Mouse (Mus musculus): ENCODE data around the gene Sox6.

Sox6 gene

DNA sequence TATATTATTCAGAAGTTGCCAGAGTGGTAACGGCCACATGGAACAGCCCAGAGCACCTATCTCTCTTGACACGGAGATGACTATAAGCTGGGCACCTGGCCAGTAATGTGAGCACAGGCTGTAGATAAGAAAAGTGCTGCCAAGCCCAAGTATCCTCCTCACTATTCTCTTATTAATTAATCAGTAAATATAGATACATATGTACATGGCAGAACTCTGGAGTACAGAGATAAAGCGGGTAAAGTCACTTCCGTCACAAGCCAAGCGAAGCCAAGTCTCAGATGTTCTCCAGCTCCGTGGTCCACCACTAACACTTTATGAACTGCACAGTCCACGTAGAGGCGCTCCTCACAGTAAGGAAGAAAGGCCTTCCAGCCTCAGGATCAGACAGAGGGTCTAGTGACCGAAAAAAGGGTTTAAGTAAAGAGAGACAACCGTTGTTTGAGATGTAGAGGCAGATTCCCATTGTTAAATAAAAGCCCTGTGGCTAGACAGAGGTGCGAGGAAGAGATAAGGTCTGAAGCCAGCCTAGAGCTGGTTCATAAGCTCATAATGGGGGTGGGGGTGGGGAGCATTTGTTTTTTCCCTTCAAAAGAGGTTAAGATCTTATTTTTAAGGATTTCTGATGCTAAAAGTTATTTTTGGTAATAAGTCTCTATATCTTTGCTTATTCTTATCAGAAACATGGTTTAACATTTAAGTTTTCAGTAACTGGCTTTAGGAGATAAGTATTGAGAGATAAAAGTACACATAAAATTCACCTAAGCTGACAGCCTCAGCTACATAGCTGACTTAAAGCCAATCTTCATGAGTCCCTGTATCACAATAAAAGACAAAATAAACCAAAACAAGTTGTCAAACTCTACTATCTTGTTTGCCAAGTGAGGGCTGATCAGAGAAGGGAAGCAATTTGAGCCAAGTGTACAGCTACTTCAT is 207.4 kb downstream of the Sox6 start:
- DNase-seq (ENCODE audit: low spot score in 2 of 2), result no peak

DNA sequence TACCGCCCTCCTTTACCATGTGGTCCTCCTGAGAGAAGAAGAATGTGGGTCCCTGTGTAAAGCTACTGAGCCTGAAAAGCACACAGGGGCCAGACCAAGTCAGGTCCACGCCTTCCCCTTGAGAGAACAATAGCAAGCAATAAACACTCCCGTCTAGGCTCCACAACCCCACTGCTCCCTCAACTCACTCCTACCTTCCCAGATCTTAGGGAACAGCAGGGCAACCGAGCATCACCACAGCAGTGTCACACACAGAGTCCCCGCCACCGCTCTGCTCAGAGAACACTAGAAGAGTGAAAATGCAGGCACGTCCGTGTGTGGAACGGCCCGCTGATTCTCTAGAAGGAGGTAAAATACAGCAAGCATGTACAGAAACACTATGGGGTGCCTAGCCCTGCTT is 208.2 kb downstream of the Sox6 start:
- no peak for DNase-seq (ENCODE audit: low spot score in 2 of 2)

DNA sequence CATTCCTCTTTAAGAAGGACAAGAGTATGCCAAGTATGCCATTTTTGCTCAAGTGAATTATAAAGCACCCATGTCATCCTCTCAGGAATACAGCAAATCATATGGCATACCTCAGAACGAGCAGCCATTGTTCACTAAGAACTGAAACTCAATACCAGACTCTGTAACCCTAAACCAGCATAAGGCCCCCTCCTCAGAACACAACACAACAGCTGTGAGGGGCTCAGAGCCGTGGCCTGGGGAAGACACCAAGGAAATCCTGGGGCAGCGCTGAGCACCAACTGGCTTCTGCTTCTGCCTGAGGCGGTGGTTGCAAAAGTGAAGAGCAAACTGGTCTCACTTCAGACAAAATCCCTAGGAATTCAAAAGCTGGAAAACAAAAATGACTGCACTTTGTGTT is 208.8 kb downstream of the Sox6 start:
- DNase-seq (ENCODE audit: low spot score in 2 of 2), result no peak

DNA sequence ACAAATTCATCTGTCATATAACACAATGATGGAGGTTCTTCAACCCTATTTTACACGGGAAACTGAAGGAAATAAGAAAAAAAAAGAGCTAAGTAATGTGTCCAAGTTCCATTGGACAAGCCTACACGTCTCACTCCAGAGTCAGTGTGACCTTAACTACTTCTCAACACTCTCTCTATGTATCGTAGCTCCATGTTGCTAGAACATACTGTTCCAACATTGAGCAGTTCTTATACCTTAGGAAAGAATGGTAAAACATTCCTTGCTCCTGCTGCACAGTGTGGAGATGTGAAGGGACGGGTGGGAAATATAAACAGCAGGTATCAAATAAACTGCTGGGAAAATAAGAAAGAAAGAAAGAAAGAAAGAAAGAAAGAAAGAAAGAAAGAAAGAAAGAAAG is 209.3 kb downstream of the Sox6 start:
- DNase-seq (ENCODE audit: low spot score in 2 of 2), result no peak

DNA sequence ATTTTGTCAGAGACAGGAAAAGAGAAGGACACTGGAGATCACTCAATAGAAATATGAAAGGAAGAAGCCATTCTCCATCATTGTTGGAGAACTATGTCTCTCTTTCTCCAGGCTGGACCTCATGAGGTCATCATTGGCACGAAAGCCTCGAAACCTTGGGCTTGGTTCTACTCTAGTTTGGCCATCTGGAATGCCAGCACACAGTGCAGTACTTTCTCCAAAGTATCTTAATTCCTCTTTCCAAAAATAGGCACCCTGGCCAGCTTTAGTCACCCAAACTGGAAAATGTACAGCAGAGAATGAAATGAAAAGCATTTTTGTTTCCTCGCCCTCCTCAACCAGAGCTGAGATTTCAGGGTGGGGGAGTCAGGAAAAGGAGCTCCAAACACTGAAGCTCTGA is 213.3 kb downstream of the Sox6 start:
- DNase-seq (ENCODE audit: low spot score in 2 of 2), result no peak

DNA sequence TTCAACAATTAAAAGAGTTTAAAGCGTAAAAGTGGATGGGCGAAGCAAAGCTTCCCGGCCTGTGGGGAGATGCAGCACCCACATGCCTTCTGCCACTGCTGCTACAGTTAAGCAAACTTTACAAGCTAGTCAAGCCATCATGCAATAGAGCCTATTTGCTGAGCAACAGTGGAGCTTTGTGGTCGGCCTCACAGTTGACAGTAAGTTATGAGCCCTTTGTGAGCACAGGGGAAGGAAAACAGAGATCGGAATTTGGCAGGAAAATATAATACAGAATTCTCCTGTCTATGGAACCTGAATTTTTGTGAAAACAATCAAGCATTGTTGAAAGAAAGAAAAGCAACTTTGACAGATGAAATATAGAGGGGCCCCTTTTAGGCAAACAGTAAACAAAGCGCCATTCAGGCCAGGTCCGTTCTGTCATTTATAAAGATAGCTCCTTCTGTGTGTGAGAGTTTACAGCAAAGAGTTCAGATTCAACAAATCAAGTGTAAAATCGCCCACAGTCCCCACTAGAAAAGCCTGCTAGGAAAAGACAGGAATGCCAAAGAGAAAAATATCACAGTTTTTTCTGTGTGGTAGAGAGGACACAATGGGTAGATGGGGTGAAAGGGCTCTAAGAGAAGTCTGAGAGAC is 213.9 kb downstream of the Sox6 start:
- peak in 1 of 2 experiments; percentile 10 for DNase-seq (ENCODE audit: low spot score in 2 of 2)

DNA sequence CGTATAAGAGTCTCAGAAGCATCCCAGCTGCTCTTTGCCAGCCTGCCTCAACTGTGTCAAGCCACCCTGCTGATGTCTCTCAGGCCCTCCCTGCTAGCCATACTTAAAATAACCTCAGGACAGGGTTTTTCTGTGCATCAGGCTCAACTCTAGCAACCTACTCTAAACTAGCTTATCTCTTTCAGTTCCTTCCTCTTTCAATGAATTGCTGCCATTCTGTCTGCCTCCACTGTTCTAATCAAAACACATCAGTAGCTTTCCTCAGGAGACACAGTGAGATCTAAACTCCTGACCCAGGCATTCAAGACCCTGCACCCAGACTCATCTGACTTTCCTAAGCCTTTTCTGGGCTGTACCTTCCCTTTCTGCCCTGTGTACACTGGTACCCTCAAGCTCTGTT is 219.5 kb downstream of the Sox6 start:
- no peak for DNase-seq (ENCODE audit: low spot score in 2 of 2)

DNA sequence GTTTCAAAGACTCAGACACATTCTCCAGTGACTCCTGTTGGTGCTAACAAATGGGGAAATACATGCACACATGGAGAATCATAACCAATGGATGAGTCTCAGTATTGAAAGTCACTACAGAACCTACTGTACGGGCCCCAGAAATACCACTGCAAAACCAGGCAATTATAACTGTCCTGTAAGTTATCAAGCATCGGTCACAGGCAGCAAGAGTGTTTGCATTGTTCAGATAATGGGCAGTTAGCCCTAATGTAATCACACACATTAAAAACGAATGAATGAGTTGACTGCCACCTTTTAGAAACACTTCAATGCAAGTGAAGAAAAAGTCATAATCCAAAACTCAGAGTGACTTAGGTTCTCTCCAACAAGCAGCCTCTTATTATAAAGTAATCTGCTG is 235.3 kb downstream of the Sox6 start:
- DNase-seq (ENCODE audit: low spot score in 2 of 2), result no peak

DNA sequence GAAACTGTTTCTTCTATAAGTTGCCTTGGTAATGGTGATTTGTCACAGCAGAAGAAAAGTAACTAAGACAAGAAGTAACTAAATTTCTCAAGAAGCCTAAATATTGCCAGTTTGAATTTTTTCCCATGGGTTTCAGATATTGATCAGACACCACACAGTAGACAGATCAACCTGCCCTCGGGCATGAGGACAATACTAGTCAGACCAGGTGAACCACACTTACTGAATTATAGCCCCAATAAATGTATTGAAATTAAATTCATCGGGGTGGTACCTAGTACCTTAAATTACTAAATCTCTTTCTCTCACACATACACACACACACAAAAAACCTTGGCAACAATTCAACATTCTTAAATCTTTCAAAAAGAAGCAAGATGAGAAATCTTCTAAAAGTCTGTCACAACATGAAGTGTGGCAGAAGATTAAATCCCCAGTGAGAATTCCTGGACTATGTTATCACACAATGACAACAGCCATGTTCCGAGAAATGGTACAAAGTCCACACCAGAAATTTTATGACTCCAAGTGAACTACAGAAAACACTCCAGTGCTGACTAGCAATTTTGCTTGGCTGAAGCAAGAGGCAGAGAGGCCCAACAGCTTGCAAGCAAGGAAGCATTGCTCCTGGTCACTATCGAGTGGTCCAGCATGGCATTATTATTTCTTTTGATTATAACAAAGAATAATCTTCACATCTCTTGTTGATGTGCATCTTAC is 244.3 kb downstream of the Sox6 start:
- DNase-seq (ENCODE audit: low spot score in 2 of 2), result no peak

DNA sequence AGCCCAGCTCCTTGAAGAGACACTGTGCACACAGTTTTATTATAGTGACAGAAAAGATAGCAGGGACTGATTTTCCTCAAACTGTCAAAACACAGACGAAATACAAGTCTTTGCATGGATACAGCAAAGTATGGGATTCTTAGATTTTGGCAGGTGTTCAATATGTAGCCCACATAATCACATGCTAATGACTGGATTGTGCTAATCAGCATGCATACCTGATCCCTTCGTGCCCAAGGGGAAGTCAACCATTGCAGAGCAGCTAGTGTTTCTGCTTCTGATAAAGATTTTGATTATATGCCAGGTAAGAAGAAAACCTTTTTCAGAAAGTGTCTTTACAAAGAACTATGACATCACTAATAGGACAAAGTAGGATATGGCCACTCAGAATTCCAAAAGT is 245.8 kb downstream of the Sox6 start:
- DNase-seq (ENCODE audit: low spot score in 2 of 2), result no peak

DNA sequence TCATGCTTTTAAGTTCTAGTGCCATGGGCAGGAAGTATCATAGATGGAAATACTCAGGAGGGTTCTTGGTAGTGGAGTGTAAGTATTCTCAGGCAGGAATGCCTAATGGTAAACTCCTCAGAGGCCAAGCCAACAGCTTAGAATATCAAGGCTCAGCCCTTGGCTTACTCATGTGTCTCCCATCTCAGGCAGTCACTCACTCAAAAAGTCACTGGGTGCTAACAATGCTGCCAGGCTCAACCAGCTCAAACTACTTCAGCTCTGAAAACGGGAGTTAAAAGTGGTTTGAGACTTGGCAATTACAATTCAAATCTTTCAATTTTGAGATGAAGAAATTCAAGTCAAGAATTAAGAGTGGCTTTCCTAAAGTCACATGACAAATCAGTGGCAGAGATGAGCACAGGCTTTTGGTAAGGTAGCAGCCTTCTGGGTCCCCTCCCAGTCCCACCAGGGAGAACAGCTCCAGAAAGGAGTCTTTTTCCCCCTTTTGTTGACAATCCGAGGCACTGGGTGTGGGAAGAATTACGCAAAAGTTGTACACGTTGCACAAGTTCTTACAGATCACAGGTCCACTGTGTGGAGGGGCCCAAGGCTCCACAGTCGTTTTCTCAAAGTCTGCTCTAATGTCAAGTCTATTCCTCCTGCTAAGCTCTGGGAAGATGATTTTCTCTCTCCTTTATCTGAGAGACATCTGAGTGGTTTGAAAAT is 249.3 kb downstream of the Sox6 start:
- no peak for DNase-seq (ENCODE audit: low spot score in 2 of 2)

DNA sequence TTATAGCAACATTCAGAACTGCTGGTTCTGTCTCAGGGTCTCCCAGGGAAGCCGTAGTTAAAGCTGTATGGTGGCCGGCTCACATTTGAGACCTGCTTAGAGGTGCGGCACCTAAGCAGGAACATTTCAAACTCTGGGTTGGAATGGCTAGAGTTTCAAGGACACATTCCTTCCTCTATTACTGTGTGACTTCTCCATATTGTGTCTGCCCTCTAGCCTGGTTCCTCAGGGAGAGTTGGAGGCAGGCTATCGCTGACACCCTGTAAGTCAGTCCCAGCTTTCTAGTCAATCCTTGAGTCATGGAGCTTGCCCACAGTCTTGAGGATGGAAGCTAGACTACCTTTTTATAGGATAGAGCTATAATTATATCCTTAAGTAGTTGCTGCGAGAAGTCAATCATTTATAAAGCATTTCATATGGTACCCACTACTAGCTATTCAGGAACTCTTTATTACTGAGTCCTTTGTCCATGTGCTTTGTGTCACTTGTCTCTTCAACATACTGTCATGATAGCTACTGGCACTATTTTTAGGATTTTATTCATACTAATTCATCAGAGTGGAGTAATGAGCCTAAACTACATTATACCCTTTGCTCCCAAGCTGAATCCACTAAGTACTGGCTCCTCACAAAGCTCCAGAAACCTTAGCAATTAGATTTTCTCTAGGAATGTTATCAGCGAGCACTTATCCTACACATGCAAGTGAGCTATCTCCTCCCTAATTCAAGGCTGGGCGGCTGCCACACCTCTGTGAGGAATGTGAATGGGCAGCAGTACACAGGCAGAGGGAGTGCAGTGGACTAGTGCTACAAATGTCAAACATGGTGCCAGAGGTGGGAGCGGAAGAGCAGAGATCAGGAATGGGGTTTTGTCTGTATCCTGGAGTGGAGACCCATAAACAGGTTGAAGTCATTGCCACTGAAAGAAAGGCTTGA is 254.3 kb downstream of the Sox6 start:
- no peak for DNase-seq (ENCODE audit: low spot score in 2 of 2)

DNA sequence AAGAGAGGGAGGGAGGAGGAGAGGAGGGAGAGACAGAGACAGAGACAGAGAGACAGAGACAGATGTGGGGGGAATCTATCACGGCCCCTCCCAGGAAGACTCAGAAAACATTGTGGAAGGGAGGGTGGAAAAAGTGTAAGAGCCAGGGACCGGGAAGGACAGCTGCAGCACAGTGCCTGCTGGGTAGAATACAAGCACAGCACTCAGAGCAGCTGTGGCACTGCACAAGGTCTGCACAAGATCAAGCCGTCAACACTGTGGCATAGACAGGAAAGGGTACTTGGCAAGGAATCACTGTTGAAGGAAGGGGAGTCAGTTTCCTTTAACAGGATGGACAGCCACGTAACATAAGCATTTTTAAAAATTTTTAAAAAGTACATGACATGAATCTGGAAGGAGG is 258.4 kb downstream of the Sox6 start:
- no peak for DNase-seq (ENCODE audit: low spot score in 2 of 2)

DNA sequence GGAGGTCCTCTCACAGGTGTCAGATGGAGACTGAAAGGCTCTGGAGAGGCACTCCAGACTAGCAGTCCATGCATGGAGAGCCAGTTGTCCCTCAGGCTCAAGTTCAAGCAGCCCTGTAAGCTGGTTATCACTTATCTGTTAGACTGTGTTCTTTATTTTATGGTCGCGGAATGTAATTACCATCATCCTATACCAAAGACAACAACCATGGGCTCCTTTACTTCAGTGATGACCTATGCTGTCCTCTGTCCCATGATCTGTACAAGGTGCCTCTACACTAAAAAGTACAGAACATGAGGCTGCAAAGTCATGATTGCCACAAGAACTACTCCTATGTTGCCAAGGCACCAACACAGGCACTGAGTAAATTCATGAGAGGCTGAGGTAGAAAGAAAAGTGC is 259.1 kb downstream of the Sox6 start:
- DNase-seq (ENCODE audit: low spot score in 2 of 2), result no peak

DNA sequence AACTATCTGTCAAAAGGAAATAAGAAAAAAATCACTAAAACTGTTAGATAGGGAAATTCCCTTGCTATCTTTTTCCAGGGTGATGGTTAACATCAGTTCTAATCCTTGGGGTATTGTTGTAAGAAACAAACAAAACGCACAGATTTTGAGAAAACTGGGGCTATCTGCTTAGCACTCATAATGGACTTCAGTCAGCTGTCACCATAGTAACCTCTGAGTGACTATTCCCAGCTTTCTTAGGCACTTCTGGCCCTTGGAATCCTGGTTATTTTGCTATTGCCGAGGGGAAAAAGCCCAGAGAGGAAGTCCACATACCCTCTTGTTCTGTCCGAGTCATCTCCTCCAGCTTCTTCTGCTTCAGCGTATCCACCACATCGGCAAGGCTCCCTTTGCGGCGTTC is 261.9 kb downstream of the Sox6 start:
- no peak for DNase-seq (ENCODE audit: low spot score in 2 of 2)

DNA sequence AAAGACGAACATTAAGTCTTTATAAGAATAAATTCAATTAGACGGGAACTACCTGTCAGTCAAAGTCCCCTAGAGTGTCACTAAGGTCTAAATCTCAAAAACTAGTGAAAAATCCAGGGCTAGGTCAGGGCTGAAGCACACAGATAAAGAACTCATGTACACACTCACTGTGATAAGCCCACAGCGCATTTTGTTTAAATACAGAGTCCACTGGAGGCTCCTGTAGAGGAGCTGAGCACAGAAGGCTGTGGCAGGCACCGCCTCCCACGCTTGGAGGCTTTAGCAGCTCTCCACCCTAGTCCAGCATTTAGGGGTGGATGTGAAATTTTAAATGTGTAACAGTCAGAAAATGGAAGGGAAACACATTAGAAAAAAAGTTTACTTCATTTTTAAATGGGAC is 262.3 kb downstream of the Sox6 start:
- DNase-seq (ENCODE audit: low spot score in 2 of 2), result no peak

DNA sequence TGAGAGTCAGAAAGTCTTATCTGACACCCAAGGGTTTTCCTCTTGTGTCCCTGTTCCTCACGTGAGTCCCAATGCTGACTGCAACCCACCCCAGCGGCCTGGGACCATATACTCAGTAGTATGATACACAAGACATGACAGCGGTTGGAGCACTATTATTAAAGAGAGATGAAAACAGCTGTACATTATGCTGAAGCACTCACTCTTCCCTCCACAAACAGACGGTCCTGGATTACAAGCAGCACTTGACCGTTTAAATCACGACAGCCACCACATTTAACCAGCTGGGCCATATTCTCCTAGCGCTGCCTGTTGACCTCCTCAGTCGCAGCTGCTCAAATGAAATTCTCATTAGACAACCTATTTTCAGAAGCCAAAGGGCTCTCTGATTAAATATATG is 272.3 kb downstream of the Sox6 start:
- no peak for DNase-seq (ENCODE audit: low spot score in 2 of 2)

DNA sequence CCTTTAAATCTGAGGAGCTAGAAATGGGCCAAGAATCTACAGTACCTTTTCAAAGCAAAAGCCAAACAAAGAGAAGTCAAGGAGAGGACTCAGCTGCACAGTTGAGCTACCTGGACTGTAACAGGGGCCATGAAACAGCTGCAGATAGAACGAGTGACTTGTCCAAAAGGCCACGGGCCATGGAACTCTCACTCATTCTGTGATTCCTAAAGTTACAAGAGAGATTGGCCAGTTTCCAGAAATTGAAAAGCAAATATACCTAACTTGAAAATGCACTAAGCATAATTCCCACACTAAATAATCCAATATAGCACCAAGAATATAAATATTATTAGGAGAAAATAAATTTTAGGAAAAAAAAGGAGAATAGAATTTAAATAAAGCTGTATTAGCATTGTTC is 274.7 kb downstream of the Sox6 start:
- DNase-seq (ENCODE audit: low spot score in 2 of 2), result no peak

DNA sequence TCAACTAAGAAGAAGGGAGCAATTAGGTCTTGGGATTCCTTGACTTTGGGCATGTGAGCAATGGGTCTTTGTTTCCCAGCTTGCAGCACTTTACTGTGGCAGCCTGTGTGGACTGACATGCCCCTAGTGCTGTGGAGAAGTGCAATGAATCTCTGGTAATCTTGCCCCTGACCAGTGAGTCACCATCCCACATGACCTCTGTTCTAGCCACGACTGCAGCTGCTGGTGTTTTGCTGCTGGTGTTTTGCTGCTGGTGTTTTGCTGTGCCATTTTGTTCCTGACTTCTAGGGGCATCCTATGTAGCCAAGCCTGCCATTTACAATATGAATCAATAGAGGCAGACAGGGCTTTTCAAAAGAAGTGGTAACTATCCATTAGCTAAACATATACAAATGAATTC is 280.4 kb downstream of the Sox6 start:
- DNase-seq (ENCODE audit: low spot score in 2 of 2), result no peak

DNA sequence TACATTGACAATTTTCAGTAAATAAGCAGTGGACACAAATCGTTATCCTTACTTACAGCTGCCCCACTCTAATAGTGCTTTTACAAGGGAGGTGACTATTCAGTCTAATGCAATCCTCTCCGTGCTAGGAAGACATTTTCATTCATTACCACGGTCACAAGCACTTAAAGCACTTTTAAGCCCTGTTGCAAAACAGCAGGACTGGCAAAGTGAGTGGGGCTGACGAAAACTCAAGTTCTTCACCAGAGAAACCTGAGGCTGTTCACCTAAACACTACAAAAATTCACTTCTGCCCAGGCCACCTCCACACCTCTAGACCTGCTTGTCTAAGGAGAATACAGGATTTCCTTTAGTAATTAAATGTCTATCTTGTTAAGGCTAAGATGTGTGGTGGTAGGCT is 283.3 kb downstream of the Sox6 start:
- DNase-seq (ENCODE audit: low spot score in 2 of 2), result no peak

DNA sequence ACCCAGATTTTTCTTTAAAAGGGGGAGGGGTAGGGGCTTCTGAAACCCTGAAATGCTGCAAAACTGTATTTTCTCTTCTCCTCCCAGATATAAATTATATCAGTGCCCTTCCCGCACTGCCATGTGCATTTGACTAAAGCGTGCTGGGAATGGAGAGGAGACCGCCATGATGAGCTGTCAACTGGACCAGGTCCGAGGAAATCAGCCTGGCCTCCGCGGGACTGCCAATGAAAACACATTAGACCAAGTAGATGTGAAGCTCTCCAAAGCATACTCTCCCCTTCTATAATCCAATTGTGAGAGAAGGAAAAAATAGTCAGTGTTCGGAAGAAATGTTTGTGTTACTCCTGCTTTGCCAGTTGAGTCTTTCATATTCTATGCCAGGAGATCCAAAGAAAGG is 284.4 kb downstream of the Sox6 start:
- DNase-seq (ENCODE audit: low spot score in 2 of 2), result no peak
